Mouse (Mus musculus): Measurements from ENCODE around the gene Zdhhc13.

DNA sequence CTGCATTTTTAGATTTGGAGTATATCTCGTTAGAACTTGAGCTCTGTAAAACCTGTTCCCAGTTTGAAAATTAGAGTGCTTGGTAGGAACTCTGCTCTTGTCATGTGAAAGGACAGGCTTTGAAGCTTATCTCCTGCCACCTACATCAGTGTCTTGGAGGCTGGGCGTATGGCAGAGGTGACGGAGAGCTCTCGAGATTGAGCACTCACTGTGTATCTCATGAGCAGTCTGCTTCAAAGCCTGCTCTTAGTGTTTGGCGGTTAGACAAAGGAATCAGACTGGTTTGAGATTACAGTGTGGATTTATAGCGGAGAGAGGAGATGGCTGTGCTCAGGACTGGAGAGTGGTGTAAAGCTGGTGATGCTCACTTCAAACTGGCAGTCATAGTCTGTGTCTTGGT lies 36.4 kb downstream of the Zdhhc13 start:
- TF ChIP-seq POLR2A (IDR thresholded peaks at IDR 0.05; ENCODE audit: insufficient read depth, low read depth, low read length) (no peak), CTCF (IDR thresholded peaks at IDR 0.05; ENCODE audit: insufficient read depth, low read depth, low read length) (no peak)

All from olfactory bulb, adult 2 months (tissue).